Mouse (Mus musculus) kidney, embryonic 14.5 days (tissue): Measurements from ENCODE around the gene Gpr137c. TPM values are rescaled to one million over a fixed set of nuclear protein-coding genes. Genes with fewer than 3 reads are reported as not detected.

ENCODE experiments used
- ATAC-seq: fragments of 200-750 bp; cut with Nextera tagmentation; 2 replicates; pipeline ENCODE4 v1.8.0; 2017; ENCODE audit warnings: moderate number of reproducible peaks, mild to moderate bottlenecking, moderate TSS enrichment, moderate library complexity; ENCODE audit not compliant: low FRiP score, low TSS enrichment
- H3K27ac ChIP-seq: fragments of 300-500 bp; sonication (generic); 2 replicates; pipeline ENCODE4 v1.5.1; 2014; ENCODE audit warnings: low read depth, mild to moderate bottlenecking, low read length, moderate library complexity, mixed read lengths
- H3K27me3 ChIP-seq: fragments of 300-500 bp; sonication (generic); 2 replicates; pipeline ENCODE4 v1.6.1; 2014; ENCODE audit warnings: mild to moderate bottlenecking, low read length; ENCODE audit not compliant: control insufficient read depth, insufficient read depth
- H3K36me3 ChIP-seq: fragments of 300-500 bp; sonication (generic); 2 replicates; pipeline ENCODE4 v1.6.1; 2014; ENCODE audit warnings: low read length, mixed read lengths; ENCODE audit not compliant: control insufficient read depth, insufficient read depth
- H3K4me1 ChIP-seq: fragments of 300-500 bp; sonication (generic); 2 replicates; pipeline ENCODE4 v1.6.1; 2014; ENCODE audit warnings: low read length, mixed read lengths; ENCODE audit not compliant: control insufficient read depth, insufficient read depth
- H3K4me2 ChIP-seq: fragments of 300-500 bp; sonication (generic); replicated peaks from 2 replicates; pipeline ENCODE4 v1.6.1; 2014; ENCODE audit warnings: low read depth, mild to moderate bottlenecking, low read length
- H3K4me3 ChIP-seq: fragments of 300-500 bp; sonication (generic); 2 replicates; pipeline ENCODE4 v1.5.1; 2014; ENCODE audit warnings: mild to moderate bottlenecking, low read length
- H3K9ac ChIP-seq: fragments of 300-500 bp; sonication (generic); 2 replicates; pipeline ENCODE4 v1.6.1; 2014; ENCODE audit warnings: low read depth, mild to moderate bottlenecking, low read length, moderate library complexity
- H3K9me3 ChIP-seq: fragments of 300-500 bp; sonication (generic); 2 replicates; pipeline ENCODE4 v1.6.1; 2016; ENCODE audit warnings: low read length; ENCODE audit not compliant: control insufficient read depth
- WGBS: fragments of 180-500 bp; shearing (Covaris S2); extraction: QIAGEN DNeasy Blood & Tissue Kit; methylation state at CpG from one replicate; pipeline ENCODE4 v1.1.7; 2014; 5-methylcytosine and 5-hydroxymethylcytosine counted together
- polyA plus RNA-seq: library from polyadenylated mRNA; unstranded; fragments of >200 nt; fragmentation: Nextera tagmentation; extraction: Ambion mirVana; gene quantifications from 2 replicates; pipeline ENCODE4 v1.2.1, GENCODE M21; 2014

The Gpr137c gene
- 2.3 and 3.9 TPM in 2 replicates for polyA plus RNA-seq

- Histone ChIP-seq H3K4me2 (peak within 1 kb of the TSS; percentile 97), H3K4me1 (peaks cover 5% of the 10 kb centered on the region; the same call in 1 of the 2 replicates), H3K27ac (peak within 1 kb of the TSS; percentile 86), H3K9me3 (no peaks in the 10 kb centered on the region), H3K9ac (peak within 1 kb of the TSS; percentile 87), H3K36me3 (no peaks in the 10 kb centered on the region), H3K4me3 (peak within 1 kb of the TSS; percentile 79), H3K27me3 (no peaks in the 10 kb centered on the region)
- under 1% methylated on average over 79 of the region's 86 CpGs for WGBS
- peak; percentile 99 for ATAC-seq
Observed at GRCm38 (mm10) chr14:45219281-45220089, at the start of gene Gpr137c. Gene Gpr137c, plus strand, starts transcription at chr14:45219717.

DNA sequence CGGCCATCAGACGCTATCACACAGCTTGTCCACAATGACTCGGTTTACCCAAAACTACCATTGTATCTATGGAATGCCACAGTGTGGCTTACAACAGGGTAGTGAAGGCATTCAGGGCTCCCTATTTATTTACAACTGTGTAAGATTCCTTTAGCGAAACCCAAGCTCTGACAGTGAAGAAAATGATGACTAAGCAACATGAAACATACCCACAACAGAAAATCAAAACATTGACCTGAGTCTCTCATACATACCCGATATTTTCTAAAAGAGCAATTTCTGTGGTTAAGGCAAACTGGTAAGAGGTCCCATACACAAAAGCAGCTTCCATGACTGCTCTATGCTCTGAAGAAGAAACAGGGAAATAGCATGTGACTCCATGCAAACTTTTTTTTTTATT lies 47.3 kb upstream of the Gpr137c start:
- 96% methylated on average over 5 of the region's 5 CpGs for WGBS
- H3K4me3 ChIP-seq, result no peak overlapping the region
- no peak overlapping the region for H3K4me2 ChIP-seq
- no peak overlapping the region for H3K27ac ChIP-seq
- H3K9ac ChIP-seq, result no peak overlapping the region
- H3K9me3 ChIP-seq, result no peaks in the 10 kb centered on the region
- 0 out of 2 replicates have a peak, but pooled peaks cover 3% of the 10 kb centered on the region for H3K4me1 ChIP-seq
- H3K36me3 ChIP-seq, result no peaks in the 10 kb centered on the region
- ATAC-seq, result no peak
- no peaks in the 10 kb centered on the region for H3K27me3 ChIP-seq

DNA sequence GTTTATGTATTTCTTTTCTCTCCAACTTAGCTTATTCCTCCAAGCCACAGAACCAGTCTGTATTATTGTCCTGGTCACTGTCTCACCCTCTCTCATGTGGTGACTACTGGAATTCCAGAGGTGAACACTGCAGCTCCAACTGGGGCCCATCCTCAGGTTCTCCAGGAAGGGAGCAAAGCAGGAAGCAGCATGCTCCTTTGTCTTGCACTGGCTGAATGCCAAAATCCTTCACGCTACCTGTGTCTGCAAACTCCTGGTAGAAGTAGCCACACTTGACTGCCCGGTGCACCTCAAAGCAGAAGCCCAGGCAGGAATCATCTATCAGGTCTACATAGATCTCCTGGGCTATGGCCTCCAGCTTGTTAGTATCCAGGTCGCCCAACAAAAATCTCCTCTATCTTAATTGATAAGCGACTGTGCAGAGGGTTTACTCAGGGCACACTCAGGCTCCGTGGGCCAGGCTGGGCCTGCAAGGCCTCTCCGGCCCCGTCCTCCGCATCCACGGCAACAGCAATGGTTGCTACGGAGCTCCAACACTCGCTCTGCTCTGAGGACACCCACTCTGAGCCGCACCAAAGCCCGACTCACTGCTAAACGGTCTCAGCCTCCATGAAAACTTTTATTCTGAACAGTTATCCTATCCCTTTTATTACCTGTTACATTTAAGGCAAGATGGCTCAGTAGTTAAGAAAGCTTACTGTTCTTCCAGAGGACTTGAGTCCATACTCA lies 44.3 kb upstream of the Gpr137c start:
- peak; percentile 52; the same call in 1 of the 2 replicates for ATAC-seq
- no peak overlapping the region for H3K4me3 ChIP-seq
- H3K9me3 ChIP-seq, result no peaks in the 10 kb centered on the region
- 80% methylated on average over 14 of the region's 14 CpGs for WGBS
- H3K9ac ChIP-seq, result no peak overlapping the region
- H3K27me3 ChIP-seq, result no peaks in the 10 kb centered on the region
- no peaks in the 10 kb centered on the region for H3K36me3 ChIP-seq
- H3K27ac ChIP-seq, result no peak overlapping the region
- 0 out of 2 replicates have a peak, but pooled peaks cover 3% of the 10 kb centered on the region for H3K4me1 ChIP-seq
- H3K4me2 ChIP-seq, result no peak overlapping the region

DNA sequence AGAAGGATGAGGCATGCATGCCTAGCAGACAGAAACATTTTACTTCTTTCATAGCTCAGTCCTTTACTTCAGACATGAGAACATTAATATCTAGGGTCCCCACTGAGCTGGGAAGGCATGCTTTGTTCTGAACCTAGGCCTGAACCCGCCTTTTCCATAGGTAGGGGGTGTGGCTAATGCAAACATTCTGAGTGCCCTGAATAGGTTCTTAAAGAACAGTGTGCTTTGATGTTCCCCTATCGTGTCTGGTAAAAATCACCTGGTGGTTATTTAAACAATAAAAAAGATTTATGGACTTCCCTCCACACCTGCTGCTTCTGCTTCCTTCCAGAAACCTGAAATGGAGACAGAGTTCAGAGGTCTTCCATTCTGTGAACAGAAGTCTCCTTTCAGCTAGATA lies 40.3 kb upstream of the Gpr137c start:
- ATAC-seq, result no peak

GRCm38 (mm10) chr14:45179606-45180005 lies 39.9 kb upstream of the Gpr137c start:
- no peak overlapping the region for H3K4me2 ChIP-seq
- WGBS, result 81% methylated on average over 2 of the region's 2 CpGs

More for the DNA sequence above, 40.3 kb upstream of the Gpr137c start:
- H3K9ac ChIP-seq, result no peak overlapping the region
- H3K9me3 ChIP-seq, result no peaks in the 10 kb centered on the region
- 0 out of 2 replicates have a peak, but pooled peaks cover 3% of the 10 kb centered on the region for H3K4me1 ChIP-seq
- no peak overlapping the region for H3K4me3 ChIP-seq
- H3K27me3 ChIP-seq, result no peaks in the 10 kb centered on the region
- no peaks in the 10 kb centered on the region for H3K36me3 ChIP-seq
- H3K4me2 ChIP-seq, result no peak overlapping the region
- 59% methylated on average over 2 of the region's 2 CpGs for WGBS
- H3K27ac ChIP-seq, result no peak overlapping the region

DNA sequence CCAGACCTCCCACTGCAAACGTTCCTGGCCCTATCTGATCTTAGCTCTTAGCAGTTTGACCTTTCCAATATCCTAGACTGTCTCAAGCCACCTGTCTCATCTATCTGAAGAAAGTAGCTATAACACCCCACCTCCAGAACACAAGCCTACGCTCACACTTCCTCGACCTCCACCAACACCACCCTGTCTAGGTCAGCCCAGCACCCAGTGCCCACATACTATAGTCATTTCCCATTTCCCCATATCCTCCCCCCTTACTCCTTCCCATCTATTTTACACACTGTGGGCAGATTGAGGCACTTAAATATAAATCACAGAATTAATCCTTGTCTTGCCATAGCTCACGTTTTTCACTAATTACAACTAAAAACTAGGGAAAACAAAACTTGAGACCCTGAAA lies 37.9 kb upstream of the Gpr137c start:
- Histone ChIP-seq H3K27ac (no peak overlapping the region), H3K4me2 (no peak overlapping the region), H3K36me3 (no peaks in the 10 kb centered on the region), H3K9ac (no peak overlapping the region), H3K4me1 (no peaks in the 10 kb centered on the region), H3K9me3 (no peaks in the 10 kb centered on the region), H3K27me3 (no peaks in the 10 kb centered on the region), H3K4me3 (no peak overlapping the region)
- 76% methylated on average over 4 of the region's 4 CpGs for WGBS
- no peak for ATAC-seq

More at GRCm38 (mm10) chr14:45179606-45180005, 39.9 kb upstream of the Gpr137c start:
- no peak overlapping the region for H3K4me3 ChIP-seq
- no peaks in the 10 kb centered on the region for H3K27me3 ChIP-seq
- H3K9ac ChIP-seq, result no peak overlapping the region
- no peaks in the 10 kb centered on the region for H3K9me3 ChIP-seq
- ATAC-seq, result no peak
- H3K4me1 ChIP-seq, result 0 out of 2 replicates have a peak, but pooled peaks cover 3% of the 10 kb centered on the region
- no peak overlapping the region for H3K27ac ChIP-seq
- no peaks in the 10 kb centered on the region for H3K36me3 ChIP-seq

DNA sequence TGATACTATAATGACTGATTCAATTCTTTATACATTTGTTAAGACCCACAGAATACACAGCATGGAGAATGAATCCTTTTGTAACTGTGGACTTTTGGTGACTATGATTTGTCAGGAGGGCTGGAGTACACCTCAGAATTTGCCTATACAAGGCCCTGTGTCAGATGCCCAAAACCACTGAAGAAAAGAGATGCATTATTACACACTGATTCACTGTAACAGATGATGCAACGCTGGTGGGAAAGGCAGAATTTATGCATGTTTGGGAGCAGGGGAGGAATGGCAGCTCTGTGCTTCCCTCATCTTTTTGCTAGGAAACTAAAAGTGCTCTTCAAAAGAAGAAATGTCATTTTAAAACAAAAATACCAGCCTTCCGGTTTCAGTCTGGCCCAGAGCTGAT lies 28.5 kb upstream of the Gpr137c start:
- no peak overlapping the region for H3K4me2 ChIP-seq
- no peaks in the 10 kb centered on the region for H3K4me1 ChIP-seq
- H3K36me3 ChIP-seq, result no peaks in the 10 kb centered on the region
- H3K27ac ChIP-seq, result no peak overlapping the region
- H3K9me3 ChIP-seq, result no peaks in the 10 kb centered on the region
- no peak for ATAC-seq
- H3K9ac ChIP-seq, result no peak overlapping the region
- 83% methylated on average over 2 of the region's 2 CpGs for WGBS
- no peaks in the 10 kb centered on the region for H3K27me3 ChIP-seq
- H3K4me3 ChIP-seq, result no peak overlapping the region

DNA sequence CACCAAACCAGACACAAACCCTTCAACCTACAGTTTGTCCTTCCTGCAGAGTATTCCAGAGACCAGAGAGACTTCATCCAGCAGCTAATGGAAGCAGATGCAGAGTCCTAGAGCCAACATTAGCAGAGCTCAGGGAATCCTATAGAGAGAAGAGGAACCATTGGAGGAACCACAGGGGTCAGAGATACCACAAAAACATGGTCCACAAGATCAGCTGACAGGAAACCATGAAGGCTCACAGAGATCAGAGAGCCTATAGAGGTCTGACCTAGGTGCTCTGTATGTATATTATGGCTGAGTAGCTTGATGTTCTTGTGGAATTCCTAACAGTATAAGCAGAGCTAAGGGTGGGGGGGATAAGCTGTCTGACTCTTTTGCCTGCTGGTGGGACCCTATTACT lies 18.9 kb upstream of the Gpr137c start:
- Histone ChIP-seq H3K9me3 (no peaks in the 10 kb centered on the region), H3K4me2 (no peak overlapping the region), H3K36me3 (peaks cover 5% of the 10 kb centered on the region; the same call in 1 of the 2 replicates), H3K4me1 (no peaks in the 10 kb centered on the region), H3K27ac (no peak overlapping the region), H3K9ac (no peak overlapping the region), H3K27me3 (no peaks in the 10 kb centered on the region), H3K4me3 (no peak overlapping the region)
- ATAC-seq, result no peak

DNA sequence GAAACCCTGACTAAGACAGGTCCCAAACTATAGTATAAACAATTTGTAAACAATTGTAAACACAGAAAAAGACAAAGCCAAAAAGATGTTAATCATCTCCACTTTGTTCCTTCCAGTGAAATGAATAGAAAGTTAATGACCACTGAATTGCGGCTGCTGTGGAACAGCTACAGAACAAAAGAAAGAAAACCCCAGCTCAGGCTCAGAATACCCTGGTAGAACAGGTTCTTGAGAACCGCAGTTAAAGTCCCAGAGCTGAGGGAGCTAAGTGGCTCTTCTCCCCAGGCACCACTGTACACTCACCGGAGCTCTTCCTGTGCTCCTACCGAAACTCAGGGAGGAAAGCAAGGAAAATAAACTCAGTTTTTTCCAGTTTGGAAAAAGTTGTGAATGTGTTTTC lies 8.8 kb upstream of the Gpr137c start:
- no peak for ATAC-seq
- H3K4me2 ChIP-seq, result no peak overlapping the region
- H3K36me3 ChIP-seq, result no peaks in the 10 kb centered on the region; the same call in 1 of the 2 replicates
- 74% methylated on average over 4 of the region's 4 CpGs for WGBS
- no peak overlapping the region for H3K4me3 ChIP-seq
- no peaks in the 10 kb centered on the region for H3K27me3 ChIP-seq
- H3K4me1 ChIP-seq, result no peaks in the 10 kb centered on the region
- H3K9ac ChIP-seq, result no peak overlapping the region
- H3K9me3 ChIP-seq, result no peaks in the 10 kb centered on the region
- no peak overlapping the region for H3K27ac ChIP-seq
